In genomic region chr6:108236996-108237395, GRCm38 (mm10) we compare ENCODE assay signal across 21 mouse cellular contexts. TPM values are rescaled to one million over a fixed set of nuclear protein-coding genes. Genes with fewer than 3 reads are reported as not detected.
DNase-seq lines count a peak whose midpoint lies in the region; ATAC-seq and TF ChIP-seq lines count a peak whose summit lies in the region.
"Had no signal": no experiment of that assay in that cellular context is flagged by ENCODE, and none has a peak within 500 bp of the region (broad histone marks: within the 10 kb centered on the region; RNA-seq: fewer than 3 reads in every experiment).

No protein-coding gene starts in this region.

- H3K4me1 ChIP-seq in forebrain, embryonic 15.5 days = peaks cover 44% of the 10 kb centered on the region
- peaks cover 16% of the 10 kb centered on the region for H3K4me1 ChIP-seq in forebrain, embryonic 12.5 days
- 0 out of 2 replicates have a peak, but pooled peaks cover 2% of the 10 kb centered on the region for H3K4me1 ChIP-seq in hindbrain, embryonic 14.5 days (replicated peaks; ENCODE audit: control insufficient read depth, insufficient read depth, low read length)
- peaks cover 60% of the 10 kb centered on the region for H3K4me1 ChIP-seq in hindbrain, embryonic 10.5 days (replicated peaks)
- peaks cover 21% of the 10 kb centered on the region for H3K4me1 ChIP-seq in lung, embryonic 14.5 days (ENCODE audit: insufficient read depth)
- peaks cover 27% of the 10 kb centered on the region for H3K4me1 ChIP-seq in forebrain, postnatal 0 days (ENCODE audit: insufficient read depth)

- DNase-seq in hindbrain, embryonic 14.5 days (ENCODE audit: low spot score) = no peak
- no peak for DNase-seq in hindbrain, embryonic 10.5 days (ENCODE audit: low spot score)
- DNase-seq in lung, embryonic 14.5 days = no peak
- no peak for DNase-seq in lung, adult 18-20 months
- DNase-seq in forebrain, postnatal 0 days = no peak
- DNase-seq in urinary bladder, postnatal 25 days (ENCODE audit: low spot score) = no peak
- DNase-seq: adrenal gland, postnatal 36 days; cerebellum, adult 11-12 months; gastrocnemius, postnatal 25 days; liver; lung, postnatal 14 days; thymus, adult 18-20 months; thymus, postnatal 36 days had no signal

- no peak for ATAC-seq in forebrain, embryonic 15.5 days (replicated peaks)
- no peak for ATAC-seq in forebrain, embryonic 12.5 days (ENCODE audit: low FRiP score)
- no peak for ATAC-seq in hindbrain, embryonic 14.5 days (ENCODE audit: low FRiP score)
- no peak for ATAC-seq in lung, embryonic 14.5 days (ENCODE audit: insufficient read depth)
- ATAC-seq in forebrain, postnatal 0 days = no peak
- ATAC-seq: inflammation-experienced regulatory T-cells, adult 6 months had no signal

- no peak overlapping the region for H3K9ac ChIP-seq in forebrain, embryonic 15.5 days (replicated peaks)
- H3K9ac ChIP-seq in forebrain, embryonic 12.5 days = no peak overlapping the region
- H3K9ac ChIP-seq in hindbrain, embryonic 14.5 days = no peak overlapping the region
- no peak overlapping the region for H3K9ac ChIP-seq in lung, embryonic 14.5 days
- 0 out of 2 replicates have a peak overlapping the region, but pooled peaks have one; percentile 14 for H3K9ac ChIP-seq in forebrain, postnatal 0 days
- H3K9ac ChIP-seq: hindbrain, embryonic 13.5 days; liver, embryonic 15.5 days; neural tube, embryonic 15.5 days had no signal

- 52% methylated on average over 8 of the region's 8 CpGs for WGBS in forebrain, embryonic 15.5 days
- 84% methylated on average over 8 of the region's 8 CpGs for WGBS in forebrain, embryonic 12.5 days
- 81% methylated on average over 8 of the region's 8 CpGs for WGBS in hindbrain, embryonic 14.5 days
- 87% methylated on average over 8 of the region's 8 CpGs for WGBS in hindbrain, embryonic 10.5 days
- WGBS in lung, embryonic 14.5 days = 55% methylated on average over 8 of the region's 8 CpGs
- WGBS in forebrain, postnatal 0 days = 40% methylated on average over 8 of the region's 8 CpGs

- H3K4me2 ChIP-seq in forebrain, embryonic 15.5 days (replicated peaks) = no peak overlapping the region
- H3K4me2 ChIP-seq in forebrain, embryonic 12.5 days = no peak overlapping the region
- H3K4me2 ChIP-seq in hindbrain, embryonic 14.5 days (replicated peaks) = no peak overlapping the region
- no peak overlapping the region; the same call in 1 of the 2 replicates for H3K4me2 ChIP-seq in lung, embryonic 14.5 days
- H3K4me2 ChIP-seq in forebrain, postnatal 0 days (ENCODE audit: low read depth) = no peak overlapping the region
- H3K4me2 ChIP-seq: hindbrain, embryonic 13.5 days; liver, embryonic 15.5 days; midbrain, embryonic 11.5 days; neural tube, embryonic 15.5 days had no signal

- no peak for TF ChIP-seq CTCF in lung, embryonic 14.5 days (IDR thresholded peaks at IDR 0.05; ENCODE audit: low read depth)
- TF ChIP-seq CTCF in forebrain, postnatal 0 days (IDR thresholded peaks at IDR 0.05; ENCODE audit: low read depth) = no peak

- H3K27ac ChIP-seq in forebrain, embryonic 15.5 days (replicated peaks) = peak overlapping the region; percentile 90
- no peak overlapping the region for H3K27ac ChIP-seq in forebrain, embryonic 12.5 days
- H3K27ac ChIP-seq in hindbrain, embryonic 14.5 days = 0 out of 2 replicates have a peak overlapping the region, but pooled peaks have one; percentile 14
- H3K27ac ChIP-seq in hindbrain, embryonic 10.5 days = no peak overlapping the region
- H3K27ac ChIP-seq in lung, embryonic 14.5 days (ENCODE audit: low read depth) = peak overlapping the region; percentile 87
- peak overlapping the region; percentile 85 for H3K27ac ChIP-seq in forebrain, postnatal 0 days (ENCODE audit: low read depth, low read length)
- H3K27ac ChIP-seq: hindbrain, embryonic 13.5 days; liver, embryonic 15.5 days; neural tube, embryonic 15.5 days had no signal

- H3K36me3 ChIP-seq in forebrain, embryonic 15.5 days = no peaks in the 10 kb centered on the region
- no peaks in the 10 kb centered on the region for H3K36me3 ChIP-seq in forebrain, embryonic 12.5 days (replicated peaks)
- no peaks in the 10 kb centered on the region for H3K36me3 ChIP-seq in hindbrain, embryonic 14.5 days (replicated peaks; ENCODE audit: control insufficient read depth, insufficient read depth)
- 0 out of 2 replicates have a peak, but pooled peaks cover 10% of the 10 kb centered on the region for H3K36me3 ChIP-seq in hindbrain, embryonic 10.5 days
- peaks cover 11% of the 10 kb centered on the region for H3K36me3 ChIP-seq in lung, embryonic 14.5 days (ENCODE audit: insufficient read depth)
- H3K36me3 ChIP-seq in forebrain, postnatal 0 days (ENCODE audit: insufficient read depth) = no peaks in the 10 kb centered on the region
- H3K36me3 ChIP-seq: hindbrain, embryonic 13.5 days; limb, embryonic 10.5 days; liver, embryonic 15.5 days; neural tube, embryonic 15.5 days had no signal

- no peak overlapping the region for H3K4me3 ChIP-seq in forebrain, embryonic 15.5 days
- no peak overlapping the region for H3K4me3 ChIP-seq in forebrain, embryonic 12.5 days (replicated peaks)
- no peak overlapping the region for H3K4me3 ChIP-seq in hindbrain, embryonic 14.5 days (replicated peaks; ENCODE audit: low read length)
- H3K4me3 ChIP-seq in hindbrain, embryonic 10.5 days = no peak overlapping the region
- no peak overlapping the region for H3K4me3 ChIP-seq in lung, embryonic 14.5 days (ENCODE audit: low read depth, low read length)
- H3K4me3 ChIP-seq in forebrain, postnatal 0 days (ENCODE audit: low read depth, low read length) = no peak overlapping the region
- H3K4me3 ChIP-seq: hindbrain, embryonic 13.5 days; limb, embryonic 10.5 days; liver, embryonic 15.5 days; neural tube, embryonic 15.5 days had no signal

- no peaks in the 10 kb centered on the region for H3K9me3 ChIP-seq in forebrain, embryonic 15.5 days
- H3K9me3 ChIP-seq in forebrain, embryonic 12.5 days = no peaks in the 10 kb centered on the region
- H3K9me3 ChIP-seq in hindbrain, embryonic 14.5 days (ENCODE audit: control insufficient read depth, low read length) = no peaks in the 10 kb centered on the region
- H3K9me3 ChIP-seq in hindbrain, embryonic 10.5 days = no peaks in the 10 kb centered on the region
- no peaks in the 10 kb centered on the region for H3K9me3 ChIP-seq in lung, embryonic 14.5 days (ENCODE audit: low read depth, low read length)
- H3K9me3 ChIP-seq in forebrain, postnatal 0 days (ENCODE audit: low read length) = no peaks in the 10 kb centered on the region
- H3K9me3 ChIP-seq: hindbrain, embryonic 13.5 days; limb, embryonic 10.5 days; liver, embryonic 15.5 days; neural tube, embryonic 15.5 days had no signal

- no peaks in the 10 kb centered on the region for H3K27me3 ChIP-seq in forebrain, embryonic 15.5 days
- no peaks in the 10 kb centered on the region for H3K27me3 ChIP-seq in forebrain, embryonic 12.5 days
- no peaks in the 10 kb centered on the region for H3K27me3 ChIP-seq in hindbrain, embryonic 14.5 days (ENCODE audit: control insufficient read depth, insufficient read depth, low read length)
- no peaks in the 10 kb centered on the region for H3K27me3 ChIP-seq in hindbrain, embryonic 10.5 days (ENCODE audit: insufficient read depth, poor library complexity, severe bottlenecking)
- H3K27me3 ChIP-seq in lung, embryonic 14.5 days (ENCODE audit: insufficient read depth, low read length) = no peaks in the 10 kb centered on the region
- no peaks in the 10 kb centered on the region for H3K27me3 ChIP-seq in forebrain, postnatal 0 days (ENCODE audit: insufficient read depth, low read length)
- H3K27me3 ChIP-seq: hindbrain, embryonic 13.5 days; liver, embryonic 15.5 days; neural tube, embryonic 15.5 days had no signal

RNA-seq across cellular contexts. Expression of gene Itpr1, which starts 24.1 kb away (rescaled TPM):
- polyA plus RNA-seq in forebrain, embryonic 15.5 days (2015; fragmentation: Nextera tagmentation; extraction: Ambion mirVana) = 11.0 and 12.6 TPM in 2 replicates
- 10.2 and 10.6 TPM in 2 replicates for polyA plus RNA-seq in forebrain, embryonic 12.5 days (2016; fragmentation: Nextera tagmentation; extraction: Ambion mirVana)
- polyA plus RNA-seq in hindbrain, embryonic 14.5 days (2014; fragmentation: Nextera tagmentation; extraction: Ambion mirVana) = 6.5 TPM in 2 replicates
- polyA plus RNA-seq in hindbrain, embryonic 10.5 days (2016; fragmentation: Nextera tagmentation; extraction: Ambion mirVana) = 6.9 and 9.3 TPM in 2 replicates
- 15.7 and 17.0 TPM in 2 replicates for polyA plus RNA-seq in lung, embryonic 14.5 days (2014; fragmentation: Nextera tagmentation; extraction: Ambion mirVana)
- 39.6 and 46.7 TPM in 2 replicates for total RNA-seq in forebrain, postnatal 0 days (2014; rRNA removed)
- 4.0 and 5.5 TPM in 2 replicates for polyA plus RNA-seq in forebrain, postnatal 0 days (2015; fragmentation: Nextera tagmentation; extraction: Ambion mirVana)

RNA-seq across cellular contexts. Expression of gene Sumf1, which starts 51.6 kb away (rescaled TPM):
- 12.3 and 13.0 TPM in 2 replicates for polyA plus RNA-seq in forebrain, embryonic 15.5 days (2015; fragmentation: Nextera tagmentation; extraction: Ambion mirVana)
- polyA plus RNA-seq in forebrain, embryonic 12.5 days (2016; fragmentation: Nextera tagmentation; extraction: Ambion mirVana) = 17.0 and 17.1 TPM in 2 replicates
- polyA plus RNA-seq in hindbrain, embryonic 14.5 days (2014; fragmentation: Nextera tagmentation; extraction: Ambion mirVana) = 12.0 and 13.5 TPM in 2 replicates
- polyA plus RNA-seq in hindbrain, embryonic 10.5 days (2016; fragmentation: Nextera tagmentation; extraction: Ambion mirVana) = 11.8 and 12.2 TPM in 2 replicates
- polyA plus RNA-seq in lung, embryonic 14.5 days (2014; fragmentation: Nextera tagmentation; extraction: Ambion mirVana) = 28.0 and 28.4 TPM in 2 replicates
- total RNA-seq in forebrain, postnatal 0 days (2014; rRNA removed) = 15.7 and 18.3 TPM in 2 replicates
- polyA plus RNA-seq in forebrain, postnatal 0 days (2015; fragmentation: Nextera tagmentation; extraction: Ambion mirVana) = 7.7 and 11.6 TPM in 2 replicates

Comparison
In these comparisons a context has a peak if more than half of its experiments do, and no peak if none do; other contexts are left out.
1. H3K27ac ChIP-seq: peak in forebrain, embryonic 15.5 days (single experiment), hindbrain, embryonic 14.5 days (single experiment), lung, embryonic 14.5 days (single experiment) and forebrain, postnatal 0 days (single experiment); none in forebrain, embryonic 12.5 days (single experiment) and hindbrain, embryonic 10.5 days (single experiment).